Mouse (Mus musculus) T-cell, adult 2 months (primary cell): ENCODE data around the gene Egflam.

Experiments
- DNase-seq: peaks from one replicate; pipeline ENCODE4 v3.0.0; 2022; ENCODE audit warnings: low spot score

Gene Egflam

GRCm38 (mm10) chr15:7292854-7293253 is 105.3 kb downstream of the Egflam start:
- DNase-seq: no peak

- no peak for DNase-seq
These were observed 108.2 kb downstream of the Egflam start for GRCm38 (mm10) chr15:7290003-7290402.

- DNase-seq: no peak
These were observed 108.7 kb downstream of the Egflam start for GRCm38 (mm10) chr15:7289516-7289915.

- no peak for DNase-seq
These were observed 109.3 kb downstream of the Egflam start for GRCm38 (mm10) chr15:7288841-7289424.

- DNase-seq: no peak
These were observed 110.3 kb downstream of the Egflam start for GRCm38 (mm10) chr15:7287911-7288310.

- no peak for DNase-seq
These were observed 116.6 kb downstream of the Egflam start for GRCm38 (mm10) chr15:7281579-7281978.

GRCm38 (mm10) chr15:7263822-7264221 is 134.4 kb downstream of the Egflam start:
- DNase-seq: no peak

GRCm38 (mm10) chr15:7263339-7263738 is 134.9 kb downstream of the Egflam start:
- no peak for DNase-seq

- DNase-seq: no peak
These were observed 136.8 kb downstream of the Egflam start for GRCm38 (mm10) chr15:7261371-7261770.

- DNase-seq: no peak
These were observed 141.6 kb downstream of the Egflam start for GRCm38 (mm10) chr15:7256577-7256976.

GRCm38 (mm10) chr15:7253326-7253725 is 144.9 kb downstream of the Egflam start:
- no peak for DNase-seq

- no peak for DNase-seq
These were observed 146.0 kb downstream of the Egflam start for GRCm38 (mm10) chr15:7252106-7252636.

- no peak for DNase-seq
These were observed 147.2 kb downstream of the Egflam start for GRCm38 (mm10) chr15:7251042-7251441.

GRCm38 (mm10) chr15:7249216-7249615 is 149.0 kb downstream of the Egflam start:
- DNase-seq: no peak

GRCm38 (mm10) chr15:7247321-7247720 is 150.9 kb downstream of the Egflam start:
- no peak for DNase-seq

- no peak for DNase-seq
These were observed 155.9 kb downstream of the Egflam start for GRCm38 (mm10) chr15:7242161-7242850.

- no peak for DNase-seq
These were observed 157.2 kb downstream of the Egflam start for GRCm38 (mm10) chr15:7240950-7241349.

- no peak for DNase-seq
These were observed 158.3 kb downstream of the Egflam start for GRCm38 (mm10) chr15:7239904-7240303.

- no peak for DNase-seq
These were observed 164.7 kb downstream of the Egflam start for GRCm38 (mm10) chr15:7233393-7234090.

GRCm38 (mm10) chr15:7226225-7226624 is 172.0 kb downstream of the Egflam start:
- peak; percentile 9 for DNase-seq

- DNase-seq: no peak
These were observed 173.9 kb downstream of the Egflam start for GRCm38 (mm10) chr15:7224151-7224775.

GRCm38 (mm10) chr15:7222809-7223208 is 175.4 kb downstream of the Egflam start:
- DNase-seq: no peak

- DNase-seq: no peak
These were observed 181.0 kb downstream of the Egflam start for GRCm38 (mm10) chr15:7217273-7217598.
